Mouse (Mus musculus) MN1 (cell line): ENCODE data around the gene Hmga2.
"Not testable (repeated sequence)": the region's sequence is repeated elsewhere in the genome, so short reads cannot be mapped to it uniquely, and the experiment has no call there.

Source experiments
- DNase-seq: peaks from one replicate; pipeline ENCODE4 v3.0.0-alpha.2; 2016; ENCODE audit warnings: low spot score

Hmga2 gene

GRCm38 (mm10) chr10:120391971-120392716 is 84.1 kb downstream of the Hmga2 start:
- no peak for DNase-seq

GRCm38 (mm10) chr10:120390912-120391835 is 85.1 kb downstream of the Hmga2 start:
- no peak for DNase-seq

- DNase-seq = no peak
Measured at GRCm38 (mm10) chr10:120389707-120390106, 86.6 kb downstream of the Hmga2 start.

GRCm38 (mm10) chr10:120388966-120389365 is 87.3 kb downstream of the Hmga2 start:
- DNase-seq = no peak

- DNase-seq = no peak
Measured at GRCm38 (mm10) chr10:120388400-120388871, 87.8 kb downstream of the Hmga2 start.

- no peak for DNase-seq
Measured at GRCm38 (mm10) chr10:120387105-120387504, 89.2 kb downstream of the Hmga2 start.

- DNase-seq = no peak
Measured at GRCm38 (mm10) chr10:120384797-120385600, 91.3 kb downstream of the Hmga2 start.

GRCm38 (mm10) chr10:120384040-120384439 is 92.2 kb downstream of the Hmga2 start:
- no peak for DNase-seq

GRCm38 (mm10) chr10:120377795-120378194 is 98.5 kb downstream of the Hmga2 start:
- no peak for DNase-seq

- DNase-seq = peak; percentile 70
Measured at GRCm38 (mm10) chr10:120377327-120377752, 98.9 kb downstream of the Hmga2 start.

- no peak for DNase-seq
Measured at GRCm38 (mm10) chr10:120375438-120375837, 100.8 kb downstream of the Hmga2 start.

- no peak for DNase-seq
Measured at GRCm38 (mm10) chr10:120371215-120371614, 105.1 kb downstream of the Hmga2 start.

- DNase-seq = no peak
Measured at GRCm38 (mm10) chr10:120369187-120369805, 107.0 kb downstream of the Hmga2 start.

GRCm38 (mm10) chr10:120366173-120366592 is 110.1 kb downstream of the Hmga2 start:
- not testable (repeated sequence) for DNase-seq

GRCm38 (mm10) chr10:120365380-120366172 is 110.7 kb downstream of the Hmga2 start:
- DNase-seq = no peak

- no peak for DNase-seq
Measured at GRCm38 (mm10) chr10:120363983-120364582, 112.2 kb downstream of the Hmga2 start.

- DNase-seq = not testable (repeated sequence)
Measured at GRCm38 (mm10) chr10:120363298-120363982, 112.8 kb downstream of the Hmga2 start.

- DNase-seq = no peak
Measured at GRCm38 (mm10) chr10:120354523-120355030, 121.7 kb downstream of the Hmga2 start.

- no peak for DNase-seq
Measured at GRCm38 (mm10) chr10:120345325-120345724, 130.9 kb downstream of the Hmga2 start.
